Mouse (Mus musculus) CH12.LX (cell line): ENCODE results near the gene Ctdsp1. TPM values are rescaled to one million over a fixed set of nuclear protein-coding genes. Genes with fewer than 3 reads are reported as not detected.
A peak's percentile ranks its signal among the peaks of the same experiment; 100 is the strongest.

Source experiments
- DNase-seq: peaks from one replicate; pipeline ENCODE4 v3.0.0-alpha.2; 2013; ENCODE audit errors: extremely low read depth
- H3K27ac ChIP-seq: 2 replicates; pipeline ENCODE4 v1.5.1; 2012; ENCODE audit warnings: low read depth, mild to moderate bottlenecking, control low read depth, moderate library complexity; ENCODE audit not compliant: insufficient read depth
- H3K27me3 ChIP-seq: replicated peaks from 2 replicates; pipeline ENCODE3; 2012; ENCODE audit warnings: inconsistent platforms
- H3K36me3 ChIP-seq, 2 experiments: replicated peaks in 1 of 2; 2 replicates each; pipeline versions ENCODE3 to v1.6.1; 2012; ENCODE audit warnings: inconsistent platforms in 1 of 2, low read length in 1 of 2, mild to moderate bottlenecking in 1 of 2, mixed read lengths in 1 of 2, moderate library complexity in 1 of 2; ENCODE audit not compliant: control insufficient read depth in 1 of 2, insufficient read depth in 1 of 2
- H3K4me1 ChIP-seq, 2 experiments: 2 replicates each; pipeline ENCODE4 v1.6.1; 2012; ENCODE audit warnings: inconsistent platforms in 1 of 2, moderate library complexity in 1 of 2; ENCODE audit not compliant: insufficient read depth in 2 of 2, control insufficient read depth in 1 of 2
- H3K4me2 ChIP-seq: 2 replicates; pipeline ENCODE4 v1.6.1; 2012; ENCODE audit warnings: low read depth, mild to moderate bottlenecking, control low read depth; ENCODE audit not compliant: poor library complexity, insufficient read depth, severe bottlenecking
- H3K4me3 ChIP-seq, 3 experiments: fragments of 150-350 bp in 1 of 3; sonication (generic) in 1 of 3; replicated peaks in 1 of 3; 2 replicates each; pipeline versions ENCODE3 to v1.5.1; 2011 to 2012; ENCODE audit warnings: low read depth in 2 of 3, low read length in 2 of 3, mild to moderate bottlenecking in 2 of 3, moderate library complexity in 2 of 3, control low read depth in 1 of 3, improper control_type of control experiment in 1 of 3, inconsistent platforms in 1 of 3, mixed read lengths in 1 of 3; ENCODE audit not compliant: poor library complexity in 1 of 3
- H3K79me2 ChIP-seq: replicated peaks from 2 replicates; pipeline ENCODE4 v1.6.1; 2012; ENCODE audit warnings: mild to moderate bottlenecking, moderate library complexity; ENCODE audit not compliant: control insufficient read depth, poor library complexity, insufficient read depth, severe bottlenecking; ENCODE audit errors: extremely low read depth
- H3K9ac ChIP-seq: 2 replicates; pipeline ENCODE4 v1.6.1; 2012; ENCODE audit warnings: low read depth, mild to moderate bottlenecking, control low read depth, moderate library complexity; ENCODE audit not compliant: insufficient read depth
- H3K9me3 ChIP-seq: replicated peaks from 2 replicates; pipeline ENCODE3; 2012; ENCODE audit warnings: low read length, inconsistent platforms, mixed read lengths
- BHLHE40 ChIP-seq: IDR thresholded peaks from 2 replicates; pipeline ENCODE4 v1.6.1; 2011; ENCODE audit warnings: mild to moderate bottlenecking, low read depth, low read length, improper control_type of control experiment
- CHD1 ChIP-seq: IDR thresholded peaks from 2 replicates; pipeline ENCODE4 v1.6.1; 2012; ENCODE audit warnings: low read depth, low read length, improper control_type of control experiment, inconsistent platforms
- CHD2 ChIP-seq: IDR thresholded peaks from 2 replicates; pipeline ENCODE4 v1.6.1; 2011; ENCODE audit warnings: low read length, improper control_type of control experiment
- EP300 ChIP-seq: IDR thresholded peaks from 2 replicates; pipeline ENCODE4 v1.6.1; 2011; ENCODE audit warnings: low read length, improper control_type of control experiment
- ETS1 ChIP-seq: conservative IDR thresholded peaks from 2 replicates; pipeline ENCODE4 v1.6.1; 2012; ENCODE audit warnings: low read depth, mild to moderate bottlenecking, inconsistent platforms, low read length, improper control_type of control experiment, moderate library complexity
- GABPA ChIP-seq: IDR thresholded peaks from 2 replicates; pipeline ENCODE4 v1.6.1; 2012; ENCODE audit warnings: low read depth, low read length, improper control_type of control experiment, inconsistent platforms; ENCODE audit not compliant: insufficient replicate concordance
- IRF4 ChIP-seq: IDR thresholded peaks from 2 replicates; pipeline ENCODE4 v1.6.1; 2014; ENCODE audit warnings: low read depth, mild to moderate bottlenecking, inconsistent platforms, low read length, improper control_type of control experiment
- MAFK ChIP-seq: IDR thresholded peaks from 2 replicates; pipeline ENCODE4 v1.6.1; 2011; ENCODE audit warnings: low read length, improper control_type of control experiment; ENCODE audit not compliant: insufficient replicate concordance
- MEF2A ChIP-seq: IDR thresholded peaks from 2 replicates; pipeline ENCODE4 v1.6.1; 2014; ENCODE audit warnings: low read depth, mild to moderate bottlenecking, inconsistent platforms, low read length, improper control_type of control experiment, borderline replicate concordance
- NELFE ChIP-seq: IDR thresholded peaks from 2 replicates; pipeline ENCODE4 v1.6.1; 2011; ENCODE audit warnings: low read depth, low read length, improper control_type of control experiment
- POLR2A ChIP-seq: IDR thresholded peaks from 2 replicates; pipeline ENCODE4 v1.6.1; 2011; ENCODE audit warnings: low read depth, mild to moderate bottlenecking, improper control_type of control experiment, low read length
- POLR2AphosphoS2 ChIP-seq: IDR thresholded peaks from 2 replicates; pipeline ENCODE4 v1.6.1; 2011; ENCODE audit warnings: low read depth, low read length, improper control_type of control experiment
- RCOR1 ChIP-seq: conservative IDR thresholded peaks from 2 replicates; pipeline ENCODE4 v1.6.1; 2012; ENCODE audit warnings: low read depth, mild to moderate bottlenecking, inconsistent platforms, low read length, improper control_type of control experiment
- SIN3A ChIP-seq: IDR thresholded peaks from 2 replicates; pipeline ENCODE4 v1.6.1; 2012; ENCODE audit warnings: low read length, improper control_type of control experiment, inconsistent platforms
- UBTF ChIP-seq: IDR thresholded peaks from 2 replicates; pipeline ENCODE4 v1.6.1; 2012; ENCODE audit warnings: low read depth, mild to moderate bottlenecking, inconsistent platforms, low read length, improper control_type of control experiment, moderate library complexity
- USF1 ChIP-seq: IDR thresholded peaks from 2 replicates; pipeline ENCODE4 v1.6.1; 2014; ENCODE audit warnings: low read depth, mild to moderate bottlenecking, inconsistent platforms, low read length, improper control_type of control experiment
- USF2 ChIP-seq: conservative IDR thresholded peaks from 2 replicates; pipeline ENCODE4 v1.6.1; 2011; ENCODE audit warnings: low read depth, low read length, improper control_type of control experiment
- ZC3H11A ChIP-seq: IDR thresholded peaks from 2 replicates; pipeline ENCODE4 v1.6.1; 2012; ENCODE audit warnings: low read depth, mild to moderate bottlenecking, inconsistent platforms, low read length, improper control_type of control experiment
- ZMIZ1 ChIP-seq: IDR thresholded peaks from 2 replicates; pipeline ENCODE4 v1.6.1; 2012; ENCODE audit warnings: low read depth, mild to moderate bottlenecking, inconsistent platforms, low read length, improper control_type of control experiment
- ZNF384 ChIP-seq: IDR thresholded peaks from 2 replicates; pipeline ENCODE4 v1.6.1; 2012; ENCODE audit warnings: low read depth, low read length, improper control_type of control experiment, inconsistent platforms
- dilution Hi-C: fragments of 300-500 bp; cut with MboI; formaldehyde crosslinking; loops from 2 replicates; pipeline ENCODE4 v1.14.3; 2020; ENCODE audit warnings: low sequenced_read_pairs; ENCODE audit not compliant: extremely low pct_unique_long_range_greater_than_20kb, extremely low pct_ligation_motif_present
- in situ Hi-C: fragments of 300-500 bp; cut with MboI; formaldehyde crosslinking; loops from 3 replicates; pipeline ENCODE4 v1.14.3; 2019; ENCODE audit warnings: low sequenced_read_pairs, low pct_ligation_motif_present, low pct_unique_long_range_greater_than_20kb, mixed read lengths
- polyA plus RNA-seq: library from polyadenylated mRNA; unstranded; fragments of >175 nt; gene quantifications from 2 replicates; pipeline ENCODE4 v1.2.1, GENCODE M21; 2012; ENCODE audit warnings: low read depth; ENCODE audit not compliant: insufficient read length
- total RNA-seq, 2 experiments: library from RNA; depleted of rRNA; stranded (reverse); fragments of 300-350 nt in 1 of 2; fragments of >200 nt in 1 of 2; gene quantifications; 2 replicates each; pipeline ENCODE4 v1.2.3; 2012 to 2014

Ctdsp1 gene
- total and polyA plus RNA-seq, 3 experiments: 14.4 to 65.8 (median 23.4) TPM

DNA sequence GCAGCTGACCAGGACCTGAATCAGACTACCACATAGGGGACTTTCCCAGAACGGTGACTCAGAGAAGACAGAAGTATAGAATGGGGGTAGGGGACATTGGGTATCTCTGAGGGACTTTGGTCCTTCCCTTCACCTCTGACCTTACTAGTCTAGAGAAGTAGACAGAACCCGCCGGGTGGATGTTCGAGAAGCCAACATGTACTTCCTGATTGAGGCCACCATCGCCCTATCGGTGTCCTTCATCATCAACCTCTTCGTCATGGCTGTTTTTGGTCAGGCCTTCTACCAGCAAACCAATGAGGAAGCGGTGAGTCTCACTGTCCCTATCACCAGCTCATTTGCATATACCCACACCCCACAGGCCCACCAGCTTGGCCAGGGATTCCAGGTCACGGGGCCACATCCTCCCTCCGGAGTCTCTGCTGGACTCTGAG is 9.7 kb upstream of the Ctdsp1 start (continued):
- TF ChIP-seq ETS1 (peak; percentile 77), USF2 (no peak), UBTF (no peak), ZMIZ1 (no peak), EP300 (peak; percentile 79), MEF2A (peak; percentile 72), GABPA (no peak), USF1 (peak; percentile 55), RCOR1 (peak; percentile 31; the same call in 1 of the 2 replicates), POLR2AphosphoS2 (no peak), MAFK (no peak), NELFE (0 out of 2 replicates have a peak, but pooled peaks have one; percentile 47), BHLHE40 (peak; percentile 77), CHD2 (no peak; the same call in 1 of the 2 replicates), ZNF384 (no peak)

DNA sequence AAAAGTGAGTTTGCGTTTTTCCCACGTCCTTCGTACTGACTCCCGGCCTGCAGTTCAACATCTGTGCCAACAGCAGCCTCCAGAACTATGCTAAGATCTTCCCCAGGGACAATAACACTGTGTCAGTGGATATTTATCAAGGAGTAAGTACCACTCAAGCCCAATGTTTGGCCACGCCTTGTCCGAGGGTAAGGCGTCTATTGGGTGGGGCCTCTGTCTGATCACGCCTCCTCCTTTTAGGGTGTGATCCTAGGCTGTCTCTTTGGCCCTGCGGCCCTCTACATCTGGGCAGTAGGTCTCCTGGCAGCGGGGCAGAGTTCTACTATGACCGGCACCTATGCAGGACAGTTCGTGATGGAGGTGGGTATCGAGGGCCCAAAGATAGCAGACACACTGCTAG is 7.9 kb upstream of the Ctdsp1 start:
- Histone ChIP-seq H3K27me3 (no peaks in the 10 kb centered on the region), H3K9ac (no peak overlapping the region), H3K79me2 (no peaks in the 10 kb centered on the region), H3K9me3 (no peaks in the 10 kb centered on the region), H3K4me3 (peak overlapping the region in 1 of 3 experiments; percentile 25), H3K27ac (no peak overlapping the region), H3K4me1 (peaks cover 43 to 81% of the 10 kb centered on the region in 2 experiments), H3K36me3 (peaks cover 0 to 23% of the 10 kb centered on the region in 2 experiments), H3K4me2 (no peak overlapping the region)
- no peak for DNase-seq
- in situ Hi-C loops: no loop called here
- TF ChIP-seq SIN3A: no peak
- TF ChIP-seq CHD1: no peak
- no peak for TF ChIP-seq POLR2A
- dilution Hi-C loops: no loop called here

DNA sequence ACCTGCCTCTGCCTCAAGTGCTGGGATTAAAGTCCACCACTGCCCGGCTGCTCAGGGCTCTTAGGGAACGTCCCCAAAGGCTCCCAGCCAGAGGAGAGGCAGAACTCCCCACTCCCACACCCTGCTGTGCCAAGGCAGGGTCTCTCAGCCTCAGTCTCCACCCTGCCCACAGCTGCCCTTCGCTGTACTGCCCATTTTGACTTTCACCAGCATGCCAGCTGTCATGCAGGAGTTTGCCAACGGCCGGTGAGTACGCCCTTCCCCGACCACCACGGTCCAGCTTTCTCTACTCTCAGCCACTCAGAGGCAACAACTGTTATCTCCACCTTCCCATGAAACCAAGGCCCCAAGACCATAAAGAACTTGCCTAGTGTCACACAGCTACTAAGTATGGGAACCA is 6.8 kb upstream of the Ctdsp1 start:
- Histone ChIP-seq H3K4me1 (peaks cover 41 to 83% of the 10 kb centered on the region in 2 experiments), H3K79me2 (no peaks in the 10 kb centered on the region), H3K4me3 (peak overlapping the region in 1 of 3 experiments; percentile 17), H3K27me3 (no peaks in the 10 kb centered on the region), H3K36me3 (peaks cover 0 to 23% of the 10 kb centered on the region in 2 experiments), H3K27ac (no peak overlapping the region), H3K4me2 (no peak overlapping the region), H3K9ac (no peak overlapping the region), H3K9me3 (no peaks in the 10 kb centered on the region)
- TF ChIP-seq IRF4: no peak
- no peak for TF ChIP-seq CHD1
- TF ChIP-seq ZC3H11A: no peak
- DNase-seq: no peak
- dilution Hi-C loops (no loop called here), in situ Hi-C loops (no loop called here)
